Mouse (Mus musculus) lung, postnatal 14 days (tissue): Measurements from ENCODE around the gene Gpm6b.

Source experiments
- DNase-seq: peaks from one replicate; pipeline ENCODE4 v3.0.0; 2021

Gene Gpm6b

GRCm38 (mm10) chrX:166238831-166239460 is at the start of gene Gpm6b:
Gene Gpm6b, plus strand, starts transcription at chrX:166238911.
- peak; percentile 61 for DNase-seq

GRCm38 (mm10) chrX:166196327-166196726 is 42.4 kb upstream of the Gpm6b start:
- DNase-seq, result no peak

- DNase-seq, result no peak
Observed at GRCm38 (mm10) chrX:166198266-166198665, 40.4 kb upstream of the Gpm6b start.

GRCm38 (mm10) chrX:166199812-166200211 is 38.9 kb upstream of the Gpm6b start:
- no peak for DNase-seq

GRCm38 (mm10) chrX:166214576-166214975 is 24.1 kb upstream of the Gpm6b start:
- DNase-seq, result no peak

DNA sequence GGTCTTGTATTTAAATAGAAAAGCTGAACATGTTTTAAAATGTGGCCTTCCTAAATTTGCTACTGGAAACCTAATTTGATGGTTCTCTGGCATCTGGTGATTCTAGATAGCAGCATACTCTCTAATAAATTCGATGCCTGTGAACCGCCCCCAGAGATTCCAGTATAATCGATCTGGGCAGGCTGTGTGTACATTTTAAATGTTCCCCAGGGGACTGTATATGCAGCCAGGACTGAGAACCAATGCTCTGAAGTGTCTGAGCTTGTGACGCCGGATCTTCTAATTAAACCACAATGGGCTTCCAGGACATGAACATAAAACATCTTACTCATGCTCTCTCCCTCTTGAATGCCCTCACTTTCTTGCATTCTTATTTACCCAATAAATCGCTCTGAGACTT is 22.5 kb upstream of the Gpm6b start:
- no peak for DNase-seq

DNA sequence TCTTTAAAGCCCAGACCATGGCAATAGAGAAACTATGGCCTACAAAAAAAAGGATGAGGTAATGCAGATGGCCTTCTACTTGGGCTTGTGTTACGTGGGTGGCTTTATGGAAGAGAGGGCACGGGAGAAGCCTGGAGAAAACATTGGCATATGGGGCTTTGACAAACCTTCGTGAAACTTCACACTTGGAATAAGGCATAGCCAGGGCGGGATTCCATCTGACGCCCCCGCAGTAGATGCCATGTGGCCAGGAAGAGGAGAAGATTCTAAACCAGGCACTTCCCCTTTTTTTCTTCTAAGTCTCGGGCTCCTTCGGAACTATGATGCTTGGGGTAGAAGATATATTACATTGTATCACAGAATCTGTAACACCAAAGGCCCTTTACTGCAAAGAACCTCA is 22.0 kb upstream of the Gpm6b start:
- DNase-seq, result no peak

DNA sequence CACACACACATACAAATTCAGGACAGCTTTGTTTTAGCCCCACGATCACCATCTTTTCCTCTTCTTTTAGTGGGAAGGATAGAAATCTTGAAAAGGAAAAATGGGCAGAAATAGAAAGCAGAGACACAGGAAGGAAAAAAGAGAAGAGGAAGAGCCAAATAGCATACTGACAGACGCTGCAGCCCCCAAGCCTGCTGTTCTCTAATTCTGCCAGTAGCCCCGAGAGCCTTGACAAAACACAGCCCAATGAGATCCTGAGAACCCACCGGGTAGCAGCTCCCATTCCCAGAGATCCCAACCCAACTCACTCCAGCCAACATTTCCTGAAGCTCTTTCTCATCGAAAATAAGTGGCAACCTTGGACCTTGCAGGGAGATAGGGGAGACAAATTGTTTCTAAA is 19.4 kb upstream of the Gpm6b start:
- no peak for DNase-seq

GRCm38 (mm10) chrX:166226856-166227255 is 11.9 kb upstream of the Gpm6b start:
- no peak for DNase-seq

DNA sequence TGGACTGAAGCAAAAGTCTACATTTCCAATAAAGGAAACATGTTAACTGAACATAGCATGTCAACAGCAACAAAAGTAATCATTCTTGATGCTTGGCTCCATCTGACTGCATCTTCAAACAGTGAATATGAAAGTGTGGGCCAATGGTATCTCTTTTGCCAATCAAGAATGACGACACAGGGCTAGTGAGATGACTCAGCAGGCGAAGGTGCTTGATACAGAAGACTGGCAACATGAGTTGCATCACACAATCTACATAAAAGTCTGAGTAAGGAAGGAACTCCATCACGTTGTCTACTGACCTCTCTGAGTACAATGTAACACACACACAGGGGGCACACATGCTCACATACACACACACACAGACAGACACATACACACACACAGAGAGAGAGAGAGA is 9.0 kb upstream of the Gpm6b start:
- no peak for DNase-seq

GRCm38 (mm10) chrX:166230515-166231267 is 8.0 kb upstream of the Gpm6b start:
- DNase-seq, result no peak

- no peak for DNase-seq
Observed at GRCm38 (mm10) chrX:166236131-166236530, 2.6 kb upstream of the Gpm6b start.

DNA sequence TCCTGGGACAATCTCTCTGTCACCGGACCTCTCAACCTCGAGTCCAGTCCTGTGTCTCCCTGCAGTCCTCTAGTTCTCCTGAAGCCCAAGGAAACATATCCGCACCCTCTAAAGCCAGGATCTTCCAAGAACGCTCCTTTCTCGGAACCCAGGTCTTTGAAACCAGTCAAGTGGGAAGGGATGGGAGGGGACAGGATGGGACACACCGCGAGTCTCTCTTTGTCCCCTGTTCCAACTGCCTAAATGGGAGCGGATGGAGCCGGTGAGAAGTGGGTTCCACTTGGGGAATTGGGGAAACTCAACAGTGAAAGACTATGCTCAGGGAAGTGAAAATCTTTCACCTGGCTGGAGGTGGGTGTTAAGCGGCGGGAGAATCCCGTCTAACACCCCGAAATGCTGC is 809 bp downstream of the Gpm6b start:
- DNase-seq, result no peak

DNA sequence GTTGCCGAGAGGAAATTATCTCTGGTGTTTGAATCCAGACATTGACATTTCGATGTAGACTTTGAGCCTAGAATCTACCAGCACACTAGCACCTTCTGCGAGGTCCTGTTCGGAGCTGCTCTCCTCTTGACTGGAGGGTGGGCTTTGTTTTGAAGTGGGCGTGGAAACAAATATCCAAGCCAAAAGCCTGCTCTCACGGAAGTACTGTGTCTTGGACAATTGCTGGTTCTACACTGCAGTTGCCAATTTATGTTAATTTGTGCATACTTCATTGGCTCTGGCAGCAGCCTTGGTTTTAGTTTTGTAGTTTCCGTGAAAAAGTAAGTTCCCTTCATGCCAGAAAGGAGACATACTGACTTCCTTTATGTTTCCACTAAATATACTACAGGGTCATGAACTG is 2.0 kb downstream of the Gpm6b start:
- DNase-seq, result no peak

DNA sequence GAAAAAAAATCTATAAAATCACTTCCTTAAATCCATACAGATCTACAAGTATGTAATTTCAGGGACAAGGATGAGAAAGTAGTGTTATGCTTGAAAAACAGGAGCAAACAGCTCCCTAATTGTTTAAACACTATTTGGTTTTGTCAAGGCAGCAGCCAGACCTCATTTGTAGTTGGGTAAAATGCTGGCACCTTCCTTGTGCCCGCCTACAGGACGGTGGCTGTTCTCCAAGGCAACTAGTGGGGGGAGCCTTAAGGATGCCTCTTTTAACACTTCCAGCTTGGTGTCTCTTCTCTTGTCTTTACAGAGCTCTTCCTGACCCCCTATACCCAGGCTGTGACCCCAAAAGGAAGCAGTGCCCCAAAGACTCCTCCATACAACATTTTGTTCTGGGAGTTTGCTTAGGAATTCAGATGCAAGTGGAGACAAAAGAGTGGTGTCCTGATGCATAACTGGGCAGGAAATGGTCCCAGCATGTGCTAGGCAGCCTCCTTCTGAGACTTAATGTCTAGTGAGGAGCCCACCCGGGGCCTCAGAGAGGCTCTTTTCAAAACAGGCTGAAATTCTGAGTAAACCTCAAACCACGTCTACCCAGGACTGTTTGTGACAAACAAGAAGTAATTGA is 4.7 kb downstream of the Gpm6b start:
- DNase-seq, result no peak

DNA sequence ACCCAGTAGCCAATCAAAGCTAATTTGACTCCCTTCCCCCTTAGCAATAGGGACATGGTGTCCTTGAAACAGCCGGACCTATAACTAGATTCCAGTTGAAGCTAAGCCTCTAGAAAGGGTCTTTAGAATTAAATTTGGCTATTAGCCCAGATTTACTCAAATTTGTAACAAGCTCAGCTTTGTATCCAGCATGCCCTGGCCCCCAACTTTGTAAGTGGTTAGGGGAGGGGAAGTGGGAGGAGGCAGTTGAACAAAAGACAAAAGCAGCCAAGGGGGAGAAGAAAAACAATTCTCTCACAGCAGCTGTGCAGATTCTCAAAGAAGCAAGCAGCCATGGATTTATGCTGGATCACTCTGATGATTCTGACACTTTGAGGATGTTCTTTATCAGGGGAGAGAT is 32.8 kb downstream of the Gpm6b start:
- DNase-seq, result no peak

DNA sequence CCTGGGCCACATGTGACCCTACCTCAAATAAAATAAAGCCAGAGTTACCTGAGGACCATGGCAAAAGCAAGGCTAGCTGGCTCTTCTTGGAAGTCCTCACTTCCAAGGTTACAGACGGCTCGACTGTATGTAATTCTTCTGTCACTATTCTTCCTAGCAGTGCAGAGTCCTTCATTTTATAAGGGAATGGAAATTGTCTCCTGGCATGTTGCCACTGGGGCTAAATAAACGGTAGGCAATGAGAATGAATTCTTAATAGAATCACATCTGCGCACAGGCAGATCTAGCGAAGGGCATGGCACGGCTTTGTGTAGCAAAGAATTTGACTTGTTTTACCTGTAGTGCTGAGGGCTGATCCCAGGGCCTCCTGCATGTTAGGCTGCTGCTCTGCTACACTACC is 33.9 kb downstream of the Gpm6b start:
- DNase-seq, result no peak

- peak; percentile 42 for DNase-seq
Observed at GRCm38 (mm10) chrX:166279861-166280260, 41.1 kb downstream of the Gpm6b start.

DNA sequence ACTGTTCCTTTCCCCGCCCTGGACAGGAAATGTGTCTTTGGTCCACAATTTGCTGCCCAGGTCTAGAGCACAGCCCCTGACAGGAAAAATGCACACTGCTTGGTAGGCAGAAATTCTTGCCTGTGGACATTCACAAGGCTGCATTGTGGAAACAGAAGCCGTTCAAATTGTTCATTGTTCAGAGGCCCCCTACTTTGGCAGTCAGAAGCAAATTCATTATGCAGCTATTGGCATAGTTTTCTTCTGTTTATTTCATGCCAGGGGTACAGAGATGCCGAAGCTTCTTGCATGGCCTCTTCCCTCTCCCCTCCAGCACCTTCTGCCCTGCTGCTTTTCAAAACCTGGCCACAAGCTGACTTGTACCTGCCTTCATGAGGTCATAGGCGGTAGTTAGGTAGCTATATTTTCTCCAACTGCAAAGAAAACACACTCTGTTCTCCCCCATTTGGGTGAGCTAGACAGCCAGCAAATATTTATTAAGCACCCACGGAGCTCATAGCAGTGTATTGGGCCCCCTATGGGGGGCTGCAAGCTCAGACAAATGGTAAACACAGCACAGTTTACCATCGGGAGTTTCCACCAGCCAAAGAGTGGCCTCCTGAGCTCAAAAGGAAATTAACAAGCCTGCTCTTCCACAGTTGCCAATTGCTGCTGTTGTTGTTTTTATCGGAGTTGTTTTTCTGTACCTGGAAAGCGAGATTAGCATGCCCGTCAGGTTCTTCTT is 48.2 kb downstream of the Gpm6b start:
- no peak for DNase-seq

GRCm38 (mm10) chrX:166291266-166291665 is 52.6 kb downstream of the Gpm6b start:
- DNase-seq, result no peak

DNA sequence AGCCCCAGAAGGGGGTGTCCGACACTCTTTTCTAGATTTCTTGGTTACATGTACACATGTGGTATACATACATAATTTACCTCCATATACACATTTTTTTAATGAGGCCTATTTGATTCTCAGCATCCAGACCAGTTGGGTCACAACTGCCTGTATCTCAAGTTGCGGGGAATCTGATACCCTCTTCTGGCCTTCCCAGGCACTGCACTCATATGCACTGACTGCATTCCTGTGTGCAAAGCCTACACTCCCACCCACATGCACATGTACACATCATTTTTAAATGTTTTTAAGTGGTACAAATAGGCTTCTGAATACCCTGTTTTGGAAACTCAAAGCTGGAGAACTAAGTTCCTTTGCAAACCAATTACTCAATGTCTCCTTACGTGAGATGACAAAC is 54.8 kb downstream of the Gpm6b start:
- DNase-seq, result no peak

- no peak for DNase-seq
Observed at GRCm38 (mm10) chrX:166302791-166303190, 64.1 kb downstream of the Gpm6b start.

- DNase-seq, result no peak
Observed at GRCm38 (mm10) chrX:166304355-166304754, 65.6 kb downstream of the Gpm6b start.
